Mouse (Mus musculus) liver, postnatal 0 days (tissue): ENCODE measurements at regions not wholly inside any gene's neighbourhood (a gene's known extent, or its start where the extent isn't known, plus 50 kb on each side); places are given as distances from the start of the nearest gene placed in this dataset.

ENCODE experiments used
- CTCF ChIP-seq: sonication (generic); IDR thresholded peaks from 2 replicates; pipeline ENCODE4 v1.5.1; 2016; ENCODE audit warnings: antibody characterized with exemption, low read depth
- EP300 ChIP-seq: IDR thresholded peaks from 2 replicates; pipeline ENCODE4 v1.6.1; 2016; ENCODE audit warnings: antibody characterized with exemption, low read depth, mild to moderate bottlenecking

- TF ChIP-seq CTCF, result no peak
- TF ChIP-seq EP300, result no peak
Measured at GRCm38 (mm10) chr7:75959903-75960620, 112.0 kb downstream of the Klhl25 start.
